Mouse (Mus musculus) natural killer cell, adult 2 months (primary cell): ENCODE measurements around the gene Cntd1.

Experiments
- DNase-seq, 2 experiments: peaks; one replicate each; pipeline ENCODE4 v3.0.0; 2022; ENCODE audit warnings: low spot score in 2 of 2

The Cntd1 gene

GRCm38 (mm10) chr11:101278223-101279192 is at the start of gene Cntd1, which contains the start of gene Coa3:
Gene Cntd1 (plus strand): TSS chr11:101279012.
Gene Coa3 (minus strand): TSS chr11:101279114.
- DNase-seq = peak; percentile 53 to 69

DNA sequence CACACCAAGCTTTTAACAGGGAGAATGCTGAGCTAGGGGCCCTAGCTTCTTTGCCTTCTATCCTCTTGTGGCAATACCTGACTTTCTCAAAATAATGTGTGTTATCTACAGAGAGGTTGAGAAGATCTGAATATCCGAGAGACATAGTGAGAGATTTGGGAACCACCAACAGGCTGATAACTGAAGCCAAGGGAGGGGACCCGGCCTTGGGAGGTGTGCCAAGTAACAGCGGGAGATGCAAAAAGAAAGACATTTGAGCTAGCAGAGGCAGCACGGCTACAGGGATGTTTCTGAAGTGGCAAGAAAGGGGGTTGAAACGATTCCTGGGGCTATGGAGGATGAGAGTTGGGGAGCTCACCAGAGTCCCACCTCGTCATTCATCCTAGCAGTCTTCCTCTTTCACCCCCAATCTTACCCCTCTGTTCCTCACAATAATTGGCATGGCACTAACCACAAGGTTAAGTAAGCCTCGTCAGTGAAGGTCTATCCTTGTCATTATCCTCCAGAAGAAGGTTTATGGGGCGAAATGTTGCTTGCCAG is 49.4 kb upstream of the Cntd1 start:
- no peak for DNase-seq

- no peak for DNase-seq
These were observed 48.7 kb upstream of the Cntd1 start for GRCm38 (mm10) chr11:101230061-101230511.

DNA sequence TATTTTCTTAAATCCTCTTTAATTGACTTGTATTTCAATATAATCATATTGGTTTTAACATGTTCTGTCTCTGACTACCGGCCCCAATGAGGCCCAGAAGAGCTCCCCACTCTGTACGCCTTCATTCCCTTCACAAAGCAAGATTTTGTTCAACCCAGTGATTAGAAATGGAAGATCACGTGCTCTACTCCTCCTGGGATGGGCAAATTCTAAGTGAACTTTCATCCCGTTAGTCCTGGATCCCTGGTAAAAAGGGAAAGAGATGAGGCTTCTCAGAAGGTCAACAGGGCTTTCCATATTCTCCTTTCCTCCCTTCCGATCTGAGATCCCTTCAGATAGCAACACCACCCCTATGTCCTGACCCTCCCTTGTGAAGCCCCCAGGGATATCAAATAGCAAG is 48.3 kb upstream of the Cntd1 start:
- DNase-seq = no peak

DNA sequence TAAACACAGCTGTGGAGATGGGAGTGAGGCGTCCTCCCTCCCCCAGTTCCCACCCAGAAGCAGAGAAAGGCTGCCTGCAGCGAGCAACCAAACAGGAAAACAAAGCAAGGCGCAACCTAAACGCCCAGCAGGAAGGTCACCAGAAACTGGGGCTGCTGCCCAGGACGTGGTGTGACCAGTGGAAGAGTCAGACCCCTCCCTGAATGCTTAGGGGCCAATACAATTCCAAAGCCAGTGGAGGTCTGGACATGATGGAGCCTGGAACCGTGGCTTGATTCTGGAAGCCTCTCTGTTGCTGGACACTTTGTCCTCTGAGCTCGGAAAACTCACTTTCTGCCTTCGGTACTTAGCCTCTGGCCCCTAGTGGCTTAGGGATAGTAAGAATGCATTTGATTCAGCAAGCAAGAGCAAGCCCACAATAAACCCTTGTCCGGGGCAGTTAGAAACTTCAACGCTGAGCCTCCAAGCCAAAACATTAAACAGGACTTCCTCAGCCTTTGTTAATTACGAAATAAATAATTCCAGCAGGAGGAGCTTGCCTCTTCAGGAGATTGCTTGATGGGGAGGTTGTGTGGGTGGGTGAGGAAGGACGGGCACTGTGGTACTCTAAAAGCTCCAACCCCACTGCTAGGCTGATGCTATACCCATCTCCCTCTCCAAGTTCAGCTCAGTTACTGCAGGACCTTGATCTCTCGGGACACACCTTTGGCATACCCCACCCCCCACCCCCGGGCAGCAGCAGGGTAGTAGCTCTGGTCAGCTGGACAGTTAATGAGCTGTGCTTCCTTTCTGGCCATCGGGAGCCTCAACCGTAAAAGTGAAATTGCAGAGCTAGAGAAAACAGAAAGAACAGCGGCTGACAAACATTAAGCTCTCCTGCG is 47.6 kb upstream of the Cntd1 start:
- no peak for DNase-seq

DNA sequence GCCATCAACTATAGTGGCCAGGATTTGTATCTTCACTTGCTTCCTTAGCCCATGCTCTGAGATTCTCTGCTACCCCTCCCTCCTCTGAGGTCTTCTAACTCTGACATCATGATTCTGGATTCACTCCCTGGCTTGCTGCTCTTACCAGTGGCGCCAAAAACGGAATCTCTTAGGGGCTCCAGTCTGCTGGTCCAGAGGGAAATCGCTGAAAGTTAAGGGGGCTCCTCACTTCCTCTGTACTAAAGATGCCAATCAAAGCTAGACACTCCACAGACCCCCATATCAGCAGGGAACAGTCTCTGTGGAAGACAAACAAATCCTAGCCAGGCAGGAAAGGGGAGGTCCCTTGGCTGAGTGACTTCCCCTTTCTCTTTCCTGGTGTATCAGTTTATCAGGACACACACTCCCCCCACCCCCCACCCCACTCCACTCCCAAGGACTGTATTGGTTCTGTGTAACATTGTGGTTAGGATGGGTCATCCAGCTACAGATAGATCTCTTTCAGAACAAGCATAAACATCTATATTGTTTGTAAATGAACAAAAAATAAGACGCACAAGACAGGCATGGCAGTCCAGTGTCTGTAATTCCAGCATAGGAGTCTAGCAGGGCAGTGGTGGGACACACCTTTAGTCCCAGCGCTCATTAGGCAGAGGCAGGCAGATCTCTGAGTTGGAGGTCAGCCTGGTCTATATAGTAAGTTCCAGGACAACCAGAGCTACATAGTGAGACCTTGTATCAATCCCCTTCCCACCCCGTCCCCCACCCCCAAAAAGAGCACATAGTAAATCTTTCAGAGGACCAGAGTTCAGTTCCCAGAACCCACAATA is 46.6 kb upstream of the Cntd1 start:
- DNase-seq = no peak

GRCm38 (mm10) chr11:101233240-101233639 is 45.6 kb upstream of the Cntd1 start:
- DNase-seq = no peak

DNA sequence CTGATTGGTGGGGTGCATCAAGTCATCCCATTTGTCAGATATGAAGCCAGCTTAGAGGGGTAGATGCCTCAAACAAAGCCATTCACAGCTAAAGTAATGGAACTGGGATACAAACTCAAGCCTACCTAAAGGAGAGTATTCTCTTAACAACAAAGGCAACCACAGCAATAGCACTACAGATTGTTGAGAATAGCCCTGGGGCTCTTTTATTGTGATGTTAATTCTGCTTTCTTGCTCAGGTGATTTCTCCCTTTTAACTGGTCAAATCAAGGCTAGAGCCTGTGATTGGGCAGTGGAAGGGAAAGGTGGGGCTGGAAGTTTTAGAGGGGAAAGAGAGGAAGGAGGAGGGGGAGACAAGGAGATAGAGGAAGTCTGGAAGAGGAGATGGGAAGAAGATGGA is 44.7 kb upstream of the Cntd1 start:
- DNase-seq = no peak

DNA sequence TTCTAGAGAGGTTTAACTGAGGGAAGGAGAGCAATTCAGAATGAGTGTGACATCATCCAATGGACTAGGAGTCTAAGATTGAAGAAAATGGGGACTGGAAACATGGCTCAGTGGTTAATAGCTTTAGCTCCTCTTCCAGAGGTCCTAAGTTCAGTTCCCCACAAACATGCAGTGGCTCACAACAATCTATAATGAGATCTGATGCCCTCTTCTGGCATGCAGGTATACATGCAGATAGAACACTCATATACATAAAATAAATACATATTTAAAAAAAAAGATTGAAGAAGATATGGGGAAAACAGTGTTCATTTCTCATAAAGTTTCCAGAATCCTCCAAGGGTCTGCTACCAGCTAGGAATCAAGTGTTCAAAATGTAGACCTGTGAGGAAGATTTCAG is 43.4 kb upstream of the Cntd1 start:
- no peak for DNase-seq

DNA sequence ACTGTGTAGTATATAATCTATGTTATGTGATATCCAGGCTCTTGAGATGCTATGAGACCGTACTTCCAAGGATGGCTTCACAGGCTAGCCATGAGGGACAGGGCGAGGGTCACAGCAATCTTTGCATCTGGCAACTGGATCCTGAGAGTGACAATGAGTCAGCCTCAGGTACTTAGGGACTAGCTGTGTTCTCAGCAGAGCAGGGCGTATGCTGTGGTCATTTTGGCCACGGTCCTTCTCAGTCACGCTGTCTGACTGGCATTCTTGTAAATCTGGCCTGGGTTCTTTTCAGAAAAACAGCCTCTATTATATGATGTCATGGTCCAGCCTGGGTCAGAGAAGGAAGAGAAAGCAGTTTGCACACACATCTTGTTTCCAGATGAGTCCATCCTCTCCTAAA is 42.0 kb upstream of the Cntd1 start:
- DNase-seq = no peak

- no peak for DNase-seq
These were observed 40.7 kb upstream of the Cntd1 start for GRCm38 (mm10) chr11:101238071-101238647.

GRCm38 (mm10) chr11:101245071-101245470 is 33.7 kb upstream of the Cntd1 start:
- DNase-seq = no peak

DNA sequence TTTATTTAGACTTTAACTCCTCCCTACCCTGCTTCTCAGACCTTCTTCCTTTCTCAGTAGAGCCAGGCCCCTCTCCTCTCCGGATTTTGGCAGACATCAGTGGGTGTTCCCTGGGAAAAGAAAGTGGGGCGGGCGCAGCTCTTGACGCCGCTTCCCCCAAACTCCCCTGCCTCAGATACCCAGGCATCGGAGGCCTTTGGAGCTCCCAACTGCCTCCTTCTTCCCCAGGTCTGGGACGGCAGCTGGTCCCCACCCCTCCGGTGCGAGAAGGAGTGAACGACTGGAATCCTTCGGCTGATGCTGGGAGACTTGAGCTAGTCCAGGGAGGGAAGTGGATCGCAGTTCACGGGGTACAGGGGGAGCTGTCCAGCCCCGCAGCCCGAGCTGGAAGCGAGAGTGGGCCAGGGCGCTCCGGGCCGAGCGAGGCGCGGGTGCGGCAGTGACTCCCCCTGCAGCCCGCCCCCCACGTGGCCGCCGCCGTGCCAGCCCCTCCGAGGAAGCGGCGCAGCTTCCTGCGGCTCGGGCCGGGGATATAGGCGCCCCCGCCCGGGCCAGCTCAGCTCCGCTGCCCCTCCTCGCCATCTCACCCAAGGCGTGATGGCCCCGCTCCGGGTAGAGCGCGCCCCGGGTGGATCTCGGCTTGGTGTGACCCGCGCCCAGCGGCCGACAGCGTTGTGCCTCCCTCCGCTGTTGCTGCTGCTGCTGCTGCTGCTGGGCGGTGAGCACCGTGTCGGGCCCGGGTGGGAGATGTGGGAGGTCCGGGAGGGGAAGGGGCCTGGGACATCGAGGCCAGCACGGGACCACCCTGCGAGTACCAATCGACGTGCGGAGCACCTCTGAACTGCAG is 32.7 kb upstream of the Cntd1 start, which contains the start of gene Ramp2:
TSS of gene Ramp2 (plus strand) at position 174 of the 847 bp plus-strand sequence.
- DNase-seq = no peak

DNA sequence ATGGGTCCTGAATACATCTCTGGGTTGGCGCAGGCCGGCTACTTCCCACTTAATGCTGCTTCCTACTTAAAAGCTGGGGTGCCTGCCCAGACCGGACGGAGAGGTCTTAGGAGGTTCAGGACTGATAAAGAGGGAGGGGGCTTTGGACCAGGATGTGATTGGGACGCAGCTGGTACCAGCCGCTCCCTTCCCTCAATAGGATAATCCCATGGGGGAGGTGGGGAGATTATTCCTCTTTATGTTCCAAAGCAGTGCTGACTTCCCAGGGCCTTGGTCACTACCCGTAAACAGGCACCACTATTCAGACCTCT is 32.2 kb upstream of the Cntd1 start:
- no peak for DNase-seq

DNA sequence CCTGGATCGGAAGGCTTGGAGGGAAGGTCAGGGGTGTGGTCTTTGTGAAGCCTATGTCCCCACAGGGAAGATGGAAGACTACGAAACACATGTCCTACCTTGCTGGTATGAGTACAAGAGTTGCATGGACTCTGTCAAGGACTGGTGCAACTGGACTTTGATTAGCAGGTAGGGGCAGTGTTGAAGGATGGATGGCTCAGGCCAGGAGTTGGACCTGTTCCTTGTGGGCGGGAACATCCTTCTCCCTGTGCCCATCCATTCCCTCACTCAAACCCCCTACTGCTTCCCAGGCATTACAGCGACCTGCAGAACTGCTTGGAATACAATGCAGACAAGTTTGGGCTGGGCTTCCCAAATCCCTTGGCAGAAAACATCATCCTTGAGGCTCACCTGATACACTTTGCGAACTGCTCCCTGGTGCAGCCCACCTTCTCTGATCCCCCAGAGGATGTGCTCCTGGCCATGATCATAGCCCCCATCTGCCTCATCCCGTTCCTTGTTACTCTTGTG is 31.2 kb upstream of the Cntd1 start:
- DNase-seq = no peak

DNA sequence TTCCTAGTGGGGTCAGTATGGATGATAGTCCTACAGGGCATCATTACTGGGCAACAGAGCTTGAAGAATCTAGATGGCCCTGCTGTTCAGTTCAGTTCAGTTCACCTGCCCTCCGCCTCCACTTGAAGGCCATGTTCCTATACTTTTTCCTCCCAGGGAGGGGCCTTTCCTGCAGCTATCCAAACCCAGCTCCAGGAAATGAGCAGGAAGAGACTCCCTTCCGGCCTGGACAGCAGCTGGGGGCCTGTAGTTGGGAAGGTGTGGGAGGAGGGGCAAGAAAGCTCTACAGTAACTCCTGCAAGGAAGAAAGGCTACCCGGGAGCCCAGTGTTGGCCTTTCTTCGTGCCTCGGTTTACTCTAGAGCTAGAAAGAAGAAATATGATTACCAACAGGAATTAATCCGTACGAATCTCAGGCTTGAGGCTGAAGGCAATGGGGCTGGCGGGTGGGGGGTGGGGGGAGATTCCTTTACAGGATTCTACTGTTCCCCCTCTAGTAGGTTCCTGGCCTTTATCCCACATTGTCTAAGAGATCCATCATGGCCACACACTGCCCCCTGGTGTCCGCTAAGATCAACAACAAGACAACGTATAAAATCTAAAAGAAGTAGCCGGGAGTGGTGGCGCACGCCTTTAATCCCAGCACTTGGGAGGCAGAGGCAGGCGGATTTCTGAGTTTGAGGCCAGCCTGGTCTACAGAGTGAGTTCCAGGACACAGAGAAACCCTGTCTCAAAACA is 30.4 kb upstream of the Cntd1 start:
- peak in 1 of 2 experiments; percentile 47 for DNase-seq

DNA sequence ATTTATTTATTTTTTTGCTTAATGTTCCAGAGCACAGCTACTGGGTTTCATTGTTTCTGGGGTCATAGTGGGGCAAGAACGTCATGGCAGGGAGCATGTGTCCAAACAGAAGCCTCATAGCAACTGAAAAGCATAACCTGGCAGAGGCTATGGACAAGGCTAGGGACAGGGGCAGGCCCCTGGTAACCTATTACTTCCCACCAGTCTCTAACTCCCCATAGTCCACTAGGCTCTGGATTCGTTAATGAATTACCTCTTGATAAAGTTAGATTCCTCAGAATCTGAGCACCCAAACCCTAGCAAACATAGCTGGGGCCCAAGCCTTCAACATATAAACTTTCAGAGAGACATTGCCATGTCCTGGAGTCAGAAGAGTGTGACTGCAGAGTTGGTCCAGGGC is 27.8 kb upstream of the Cntd1 start:
- DNase-seq = no peak

DNA sequence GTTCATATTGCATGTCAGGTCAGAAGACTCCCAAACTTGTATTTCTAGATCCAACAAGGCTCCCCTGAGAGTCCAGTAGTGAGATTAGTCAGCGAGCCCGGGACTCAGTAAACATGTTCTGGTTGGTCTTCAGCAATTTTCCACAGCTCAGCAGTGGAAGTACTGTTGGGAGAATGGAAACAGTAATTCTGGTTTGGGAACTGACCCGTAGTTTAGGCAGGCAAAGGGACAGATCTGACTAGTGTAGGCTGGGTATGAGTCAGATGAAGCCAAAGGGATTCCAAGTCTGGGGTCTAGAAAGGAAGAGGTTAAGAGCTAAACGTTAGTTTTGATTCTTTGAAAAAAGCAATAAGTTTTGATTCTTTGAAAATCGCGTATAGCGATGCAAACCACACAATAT is 25.9 kb upstream of the Cntd1 start:
- DNase-seq = no peak
